Mouse (Mus musculus) cerebellum, adult 2 months (tissue): ENCODE measurements around the gene Lcn11.

Experiments
- CTCF ChIP-seq: fragments of 200-500 bp; IDR thresholded peaks from 2 replicates; pipeline ENCODE4 v1.5.1; 2011; ENCODE audit warnings: low read depth, mild to moderate bottlenecking, control low read depth, low read length, moderate library complexity, borderline replicate concordance; ENCODE audit not compliant: insufficient read depth
- POLR2A ChIP-seq: fragments of 200-500 bp; IDR thresholded peaks from 2 replicates; pipeline ENCODE4 v1.6.1; 2011; ENCODE audit warnings: low read length, control low read depth, borderline replicate concordance; ENCODE audit not compliant: insufficient read depth

DNA sequence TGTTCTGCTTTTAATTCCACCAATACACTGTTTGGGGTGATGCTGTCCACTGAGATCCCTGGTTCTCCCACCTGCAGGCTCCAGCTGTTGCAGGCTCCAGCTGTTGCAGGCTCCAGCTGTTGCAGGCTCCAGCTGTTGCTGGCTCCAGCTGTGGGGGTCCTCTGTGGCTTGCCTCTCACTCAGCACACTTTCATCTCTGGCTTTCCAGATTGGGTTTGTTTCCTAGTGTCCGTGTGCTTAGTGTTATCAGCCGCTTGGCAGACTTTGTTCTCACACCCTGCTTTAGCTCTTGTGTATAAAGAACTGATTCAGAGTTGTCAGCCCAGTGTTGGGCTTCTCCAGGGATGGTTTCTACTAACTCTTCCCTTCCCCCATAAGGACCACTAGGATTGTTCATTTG, 20.8 kb downstream of the Lcn11 start:
- TF ChIP-seq POLR2A (no peak), CTCF (no peak)
